Mouse (Mus musculus): Measurements from ENCODE around the gene Safb2. TPM values are rescaled to one million over a fixed set of nuclear protein-coding genes. Genes with fewer than 3 reads are reported as not detected.

The Safb2 gene
- total RNA-seq, 2 experiments from 2014 or later: 38.6 to 55.9 TPM

GRCm38 (mm10) chr17:56609452-56610171 is 25.2 kb upstream of the Safb2 start, which contains the start of gene 2410015M20Rik:
2410015M20Rik (minus strand) TSS chr17:56609771.
- peak; percentile 86 for DNase-seq

GRCm38 (mm10) chr17:56608699-56609098 is 24.3 kb upstream of the Safb2 start:
- DNase-seq: no peak

- DNase-seq: no peak
These were observed 23.2 kb upstream of the Safb2 start for GRCm38 (mm10) chr17:56607521-56608062.

- no peak for DNase-seq
These were observed 21.0 kb upstream of the Safb2 start for GRCm38 (mm10) chr17:56605431-56605830.

- no peak for DNase-seq
These were observed 20.0 kb upstream of the Safb2 start for GRCm38 (mm10) chr17:56604422-56604821.

GRCm38 (mm10) chr17:56604070-56604380 is 19.6 kb upstream of the Safb2 start:
- DNase-seq: no peak

- DNase-seq: no peak
These were observed 19.0 kb upstream of the Safb2 start for GRCm38 (mm10) chr17:56603186-56604069.

- peak; percentile 50 for DNase-seq
These were observed 9.3 kb upstream of the Safb2 start for GRCm38 (mm10) chr17:56593527-56594271.

GRCm38 (mm10) chr17:56592553-56592952 is 8.2 kb upstream of the Safb2 start:
- no peak for DNase-seq

GRCm38 (mm10) chr17:56588921-56589320 is 4.5 kb upstream of the Safb2 start:
- DNase-seq: no peak

- no peak for DNase-seq
These were observed 3.4 kb upstream of the Safb2 start for GRCm38 (mm10) chr17:56587773-56588172.

GRCm38 (mm10) chr17:56585171-56585821 is 911 bp upstream of the Safb2 start:
- DNase-seq: peak; percentile 58

- peak; percentile 56 for DNase-seq
These were observed 651 bp downstream of the Safb2 start for GRCm38 (mm10) chr17:56583611-56584256.

- no peak for DNase-seq
These were observed 1.3 kb downstream of the Safb2 start for GRCm38 (mm10) chr17:56583071-56583470.

- DNase-seq: no peak
These were observed 11.4 kb downstream of the Safb2 start for GRCm38 (mm10) chr17:56572939-56573338.

GRCm38 (mm10) chr17:56572154-56572553 is 12.2 kb downstream of the Safb2 start:
- no peak for DNase-seq

- DNase-seq: no peak
These were observed 14.1 kb downstream of the Safb2 start for GRCm38 (mm10) chr17:56570287-56570686.

GRCm38 (mm10) chr17:56567370-56567769 is 17.0 kb downstream of the Safb2 start:
- no peak for DNase-seq

- DNase-seq: no peak
These were observed 17.5 kb downstream of the Safb2 start for GRCm38 (mm10) chr17:56566918-56567317.

GRCm38 (mm10) chr17:56566293-56566692 is 18.1 kb downstream of the Safb2 start:
- DNase-seq: no peak

GRCm38 (mm10) chr17:56561866-56562265 is 22.5 kb downstream of the Safb2 start:
- DNase-seq: no peak

Data from gastrocnemius, postnatal 10 days (tissue).